Mouse (Mus musculus): ENCODE data around the gene Sgf29. TPM values are rescaled to one million over a fixed set of nuclear protein-coding genes. Genes with fewer than 3 reads are reported as not detected.
"Not testable (repeated sequence)": the region's sequence is repeated elsewhere in the genome, so short reads cannot be mapped to it uniquely, and the experiment has no call there.

Gene Sgf29
- total RNA-seq, 2 experiments from 2014 or later: 25.6 to 30.3 TPM

DNA sequence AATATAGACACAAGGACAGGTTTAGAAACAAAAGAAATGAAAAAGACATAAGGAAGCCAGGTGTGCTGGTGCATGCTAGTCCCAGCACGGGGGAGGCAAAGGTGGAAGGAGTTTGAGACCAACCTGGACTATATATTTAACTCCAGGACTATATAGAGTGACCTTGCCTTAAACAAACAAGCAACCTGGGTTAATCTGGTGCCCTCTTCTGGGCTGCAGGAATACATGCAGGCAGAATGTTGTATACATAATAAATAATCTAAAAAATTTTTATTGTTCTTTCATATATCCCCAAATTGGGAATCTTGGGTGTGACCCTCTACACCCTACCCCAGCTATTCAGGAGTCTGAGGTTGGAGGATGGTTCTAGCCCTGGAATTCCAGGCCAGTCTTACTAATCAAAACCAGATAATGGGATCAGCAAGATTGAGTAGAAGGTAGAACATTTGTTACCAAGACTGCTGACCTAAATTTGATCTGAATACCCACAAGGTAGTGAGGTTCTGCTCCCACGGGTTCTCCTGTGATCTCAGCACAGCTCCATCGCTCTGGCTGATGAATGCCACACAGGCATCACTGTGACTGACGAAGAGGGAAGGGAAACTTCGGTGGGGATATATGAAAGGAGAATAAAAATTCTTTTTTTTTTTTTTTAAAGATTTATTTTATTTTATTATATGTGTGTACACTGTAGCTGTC lies 6.4 kb upstream of the Sgf29 start:
- DNase-seq: no peak

DNA sequence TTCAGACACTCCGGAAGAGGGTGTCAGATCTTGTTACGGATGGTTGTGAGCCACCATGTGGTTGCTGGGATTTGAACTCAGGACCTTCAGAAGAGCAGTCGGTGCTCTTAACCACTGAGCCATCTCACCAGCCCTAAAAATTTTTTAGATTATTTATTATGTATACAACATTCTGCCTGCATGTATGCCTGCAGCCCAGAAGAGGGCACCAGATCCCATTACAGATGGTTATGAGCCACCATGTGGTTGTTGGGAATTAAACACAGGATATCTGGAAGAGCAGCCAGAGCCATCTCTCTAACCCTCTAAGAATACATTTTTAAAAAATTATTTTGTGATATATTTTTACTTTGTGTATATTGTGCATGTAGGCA lies 5.9 kb upstream of the Sgf29 start:
- DNase-seq: not testable (repeated sequence)

DNA sequence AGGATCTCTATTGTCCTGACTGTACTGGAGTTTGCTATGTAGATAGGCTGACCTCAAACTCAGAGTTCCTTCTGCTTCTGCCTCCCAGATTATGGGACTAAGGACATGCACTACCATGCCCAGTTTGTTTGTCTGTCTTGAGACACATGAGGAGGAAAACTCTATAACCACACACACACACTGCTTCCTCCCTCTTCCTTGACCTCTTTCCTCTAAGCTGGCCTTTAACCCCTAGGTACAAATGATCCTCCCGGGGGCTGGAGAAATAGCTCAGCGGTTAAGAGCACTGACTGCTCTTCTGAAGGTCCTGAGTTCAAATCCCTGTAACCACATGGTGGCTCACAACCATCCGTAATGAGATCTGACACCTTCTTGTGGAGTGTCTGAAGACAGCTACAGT lies 4.8 kb upstream of the Sgf29 start:
- no peak for DNase-seq

DNA sequence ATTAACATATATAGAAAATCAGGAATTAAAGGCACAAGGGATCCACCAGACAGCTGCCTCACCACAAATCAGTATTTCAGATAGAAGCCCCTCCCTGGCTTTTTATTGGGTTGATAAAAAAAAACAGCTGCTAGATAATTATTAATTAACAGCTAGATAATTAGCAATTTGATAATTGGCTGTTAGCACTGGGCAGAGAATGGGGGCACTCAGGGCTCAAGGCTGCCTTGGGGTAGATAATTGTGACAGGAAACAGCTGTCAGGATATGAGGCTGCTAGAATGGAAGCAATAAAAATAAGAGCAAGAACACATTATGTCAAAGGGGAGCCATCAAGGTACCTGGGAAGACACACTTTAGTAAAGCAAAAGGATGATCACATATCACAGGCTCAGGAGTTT lies 4.2 kb upstream of the Sgf29 start:
- no peak for DNase-seq

DNA sequence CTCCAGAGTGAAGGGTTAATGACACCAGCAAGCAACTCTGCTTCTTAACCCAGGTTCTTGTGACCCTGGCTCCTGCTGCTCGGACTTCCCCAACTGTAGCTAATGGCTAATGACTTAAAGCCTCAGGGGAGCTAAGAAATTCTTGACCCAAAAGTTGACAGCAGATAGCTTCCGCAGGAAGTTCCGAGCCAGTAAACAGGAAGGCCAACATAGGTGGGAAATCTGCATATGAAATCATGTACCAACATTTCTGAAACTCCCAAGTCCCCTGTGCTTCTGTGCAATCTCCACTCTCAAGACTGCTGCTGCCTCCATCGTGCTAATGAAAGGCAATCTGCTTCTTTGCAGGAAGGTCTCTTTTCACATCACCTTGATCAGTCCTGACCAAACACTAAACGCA lies 3.4 kb upstream of the Sgf29 start:
- DNase-seq: no peak

DNA sequence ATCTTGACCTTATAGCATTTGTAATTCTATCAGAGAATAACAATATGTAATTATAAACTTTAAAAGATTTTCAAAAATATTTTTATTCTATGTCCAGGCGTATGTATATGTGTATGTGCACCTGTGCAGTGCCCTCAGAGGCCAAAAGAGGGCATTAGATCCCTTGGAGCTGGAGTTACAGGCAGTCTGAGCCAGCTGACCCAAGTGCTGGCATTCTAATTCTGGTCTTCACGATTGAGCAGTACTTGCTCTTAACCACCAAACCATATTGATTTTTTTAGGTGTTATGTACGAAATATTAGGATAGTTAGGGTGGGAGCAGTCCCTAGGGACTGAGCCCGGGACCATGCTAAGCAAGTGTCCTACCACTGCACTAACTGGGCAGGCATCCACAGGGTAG lies 623 bp upstream of the Sgf29 start:
- DNase-seq: no peak

DNA sequence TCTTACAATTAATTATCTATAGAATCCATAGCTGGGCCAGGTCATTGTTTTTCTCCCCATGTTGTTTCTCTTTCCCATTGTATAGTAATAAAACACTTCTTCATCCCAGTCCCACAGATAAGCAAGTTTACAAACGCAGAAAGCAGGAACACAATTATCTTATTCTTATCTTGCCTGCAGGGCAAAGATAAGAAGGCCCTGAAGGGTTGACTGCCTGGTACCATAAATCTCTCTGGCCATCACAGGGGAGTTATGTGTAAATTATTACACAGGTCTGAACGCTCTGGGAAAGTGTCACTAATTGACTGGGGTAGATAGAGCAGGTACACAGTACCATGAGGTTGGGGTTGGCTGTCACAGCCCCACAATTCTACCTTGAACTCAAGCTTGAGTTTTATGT lies 1.7 kb downstream of the Sgf29 start:
- DNase-seq: no peak

DNA sequence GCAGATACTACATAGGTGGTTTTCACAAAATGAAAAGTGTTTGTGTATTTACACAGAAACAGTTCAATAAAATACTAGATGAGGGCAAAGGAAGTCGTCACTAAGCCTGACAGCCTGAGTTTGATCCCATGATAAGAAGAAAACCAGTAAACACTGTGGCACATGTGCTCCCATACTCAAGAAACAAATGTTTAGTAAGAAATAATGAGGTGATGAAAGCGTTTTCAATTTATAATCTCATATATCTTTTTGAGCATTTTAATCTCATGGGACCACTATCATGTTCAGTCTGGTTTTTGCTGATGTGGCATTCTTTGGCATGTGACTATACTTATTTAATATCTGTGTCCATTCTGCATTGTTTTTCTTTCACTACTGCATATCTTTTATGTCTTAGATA lies 4.9 kb downstream of the Sgf29 start:
- no peak for DNase-seq

DNA sequence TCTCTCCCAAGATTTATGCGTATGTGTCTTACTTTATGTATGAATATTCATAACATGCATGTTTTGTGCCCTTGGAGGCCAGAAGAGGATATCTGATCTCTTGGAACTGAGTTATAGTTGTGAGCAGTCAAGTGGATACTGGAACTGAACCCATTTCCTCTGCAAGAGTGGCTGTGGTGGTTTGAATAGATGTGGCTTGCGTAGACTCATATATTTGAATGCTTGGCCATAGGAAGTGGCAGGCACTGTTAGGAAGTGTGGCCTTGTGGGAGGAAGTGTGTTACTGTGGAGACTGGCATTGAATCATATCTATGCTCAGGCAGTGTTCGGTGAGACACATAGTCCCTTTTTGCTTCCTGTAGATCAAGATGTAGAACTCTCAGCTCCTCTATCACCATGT lies 6.6 kb downstream of the Sgf29 start:
- no peak for DNase-seq

DNA sequence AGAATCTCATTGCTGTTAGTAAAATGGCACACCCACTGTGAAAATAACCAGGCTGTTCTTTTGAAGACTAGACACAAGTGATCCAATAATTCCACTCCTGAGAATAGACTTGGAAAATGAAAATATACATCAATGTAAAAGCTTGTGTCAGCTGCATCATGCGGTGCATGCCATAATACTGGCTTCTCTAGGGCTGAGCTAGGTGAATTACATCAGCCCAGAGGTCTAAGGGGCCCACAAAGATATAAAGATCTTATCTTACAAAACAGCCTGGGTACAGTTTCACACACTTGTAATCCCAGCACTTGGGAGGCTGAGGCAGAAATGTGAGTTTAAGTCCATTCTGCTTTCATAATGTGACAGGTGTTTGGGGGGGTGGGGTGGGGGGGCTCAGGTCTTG lies 8.4 kb downstream of the Sgf29 start:
- no peak for DNase-seq

DNA sequence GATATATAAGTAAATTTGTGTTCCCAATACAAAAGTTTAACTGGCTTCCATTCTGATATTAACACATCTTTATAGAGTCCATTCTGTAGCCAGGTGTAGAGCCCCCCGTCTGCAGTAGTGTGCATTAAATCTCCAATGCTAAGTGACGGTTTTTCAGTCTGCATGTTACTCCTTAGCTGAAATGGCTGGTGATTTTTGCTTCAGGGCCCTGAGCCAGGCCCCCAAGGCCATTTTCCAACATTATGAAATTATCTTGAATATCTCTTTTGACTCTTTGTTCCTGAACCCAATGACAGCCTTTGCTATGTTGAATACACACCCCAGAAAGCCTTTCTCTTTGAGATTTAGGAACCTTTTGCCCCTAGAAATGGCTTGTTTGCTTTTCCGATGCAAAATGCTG lies 10.7 kb downstream of the Sgf29 start:
- no peak for DNase-seq

DNA sequence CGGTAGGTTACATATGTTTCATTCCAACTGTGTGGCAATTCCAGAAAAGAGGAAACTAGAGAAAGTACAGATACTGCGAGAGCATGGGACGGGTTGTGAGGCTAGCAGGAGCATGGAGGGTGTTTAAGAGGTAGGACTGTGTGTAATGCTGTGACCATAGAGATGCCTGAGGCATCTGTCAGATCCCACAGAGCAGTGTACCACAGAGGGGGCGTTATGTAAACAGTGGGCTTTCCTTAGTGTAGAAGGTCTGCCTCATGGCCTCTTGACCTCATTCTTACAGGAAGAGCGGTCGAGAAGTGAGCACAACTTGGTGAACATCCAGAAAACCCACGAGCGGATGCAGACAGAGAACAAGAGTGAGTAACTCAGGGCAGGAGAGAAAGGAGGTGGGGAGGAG lies 14.5 kb downstream of the Sgf29 start:
- DNase-seq: no peak

DNA sequence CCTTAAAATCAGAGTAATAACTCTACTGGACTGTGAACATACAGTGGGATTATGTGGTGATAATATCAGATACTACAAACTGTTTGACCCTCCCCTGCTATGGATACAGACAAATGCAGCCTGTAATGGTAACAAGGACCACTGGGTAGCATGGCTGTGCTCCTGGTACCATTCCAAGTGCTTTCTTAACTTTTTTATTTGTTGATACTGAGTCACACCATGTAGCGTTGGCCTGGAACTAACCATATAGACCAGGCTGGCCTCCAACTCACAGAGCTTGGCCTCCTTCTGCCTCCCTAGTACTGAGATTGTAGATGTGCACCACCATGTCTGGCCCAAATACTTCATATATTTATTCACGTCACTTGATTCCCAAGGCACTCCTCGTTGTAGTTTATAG lies 16.2 kb downstream of the Sgf29 start:
- no peak for DNase-seq

DNA sequence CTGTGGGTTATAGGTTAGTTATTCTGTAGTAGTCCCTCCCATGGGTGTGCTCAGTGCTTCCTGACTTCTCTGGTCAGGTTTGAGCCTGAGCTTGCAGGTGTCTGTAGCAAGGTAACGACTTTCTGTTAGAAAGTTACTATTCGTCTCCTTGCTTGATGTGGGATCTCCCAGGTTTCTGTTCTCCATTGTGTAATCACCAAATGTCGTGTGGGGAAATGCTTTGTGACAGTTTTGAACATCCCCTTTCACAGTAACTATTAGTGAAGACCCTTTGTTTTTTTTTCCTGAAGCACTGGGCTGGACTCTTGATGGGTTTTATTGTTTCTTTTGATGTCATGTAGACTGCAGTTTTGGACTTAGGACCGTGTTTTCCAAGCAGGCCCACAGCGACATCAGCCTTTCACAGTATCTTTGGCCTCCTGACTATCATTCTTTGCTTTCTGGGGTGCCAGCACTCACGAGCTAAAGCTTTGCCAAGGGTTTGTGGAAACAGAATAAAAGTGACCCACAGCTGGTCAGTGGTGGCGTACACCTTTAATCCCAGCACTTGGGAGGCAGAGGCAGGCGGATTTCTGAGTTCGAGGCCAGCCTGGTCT lies 18.5 kb downstream of the Sgf29 start:
- no peak for DNase-seq

DNA sequence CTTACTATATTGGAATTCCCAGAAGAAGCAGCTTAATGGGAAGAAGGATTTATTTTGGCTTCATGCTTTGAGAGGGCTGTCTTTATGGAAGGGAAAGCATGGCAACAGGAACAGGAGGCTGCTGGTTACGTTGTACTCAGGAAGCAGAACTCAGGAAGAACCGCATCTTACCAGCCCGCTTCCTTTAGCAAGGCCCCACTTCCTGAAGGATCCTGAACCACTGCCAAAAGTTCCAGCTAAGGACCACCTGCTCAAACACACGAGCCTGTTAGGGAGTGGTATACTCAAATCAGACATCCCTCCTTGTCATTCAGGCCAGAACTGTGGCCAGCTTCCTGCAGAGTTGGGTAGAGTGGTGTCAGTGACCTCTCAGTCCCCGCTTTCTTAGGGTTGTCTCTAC lies 19.3 kb downstream of the Sgf29 start:
- no peak for DNase-seq

DNA sequence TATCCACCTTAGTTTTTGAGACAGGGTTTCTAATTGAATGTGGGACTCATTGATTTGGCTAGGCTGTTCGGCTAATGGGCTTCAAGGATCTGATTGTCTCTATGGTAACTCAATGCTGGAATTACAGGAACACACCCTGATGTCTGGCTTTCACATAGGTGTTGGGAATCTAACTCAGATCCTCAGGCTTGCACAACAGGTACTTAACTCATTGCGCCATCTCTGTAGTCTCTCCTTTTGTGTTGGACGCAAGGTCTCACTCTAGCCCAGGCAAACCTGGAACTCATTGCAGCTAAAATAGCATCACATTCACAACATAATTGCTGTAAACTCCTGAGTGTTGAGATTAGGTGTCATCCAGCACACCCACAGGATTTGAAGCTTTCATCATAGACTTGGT lies 21.0 kb downstream of the Sgf29 start:
- no peak for DNase-seq

DNA sequence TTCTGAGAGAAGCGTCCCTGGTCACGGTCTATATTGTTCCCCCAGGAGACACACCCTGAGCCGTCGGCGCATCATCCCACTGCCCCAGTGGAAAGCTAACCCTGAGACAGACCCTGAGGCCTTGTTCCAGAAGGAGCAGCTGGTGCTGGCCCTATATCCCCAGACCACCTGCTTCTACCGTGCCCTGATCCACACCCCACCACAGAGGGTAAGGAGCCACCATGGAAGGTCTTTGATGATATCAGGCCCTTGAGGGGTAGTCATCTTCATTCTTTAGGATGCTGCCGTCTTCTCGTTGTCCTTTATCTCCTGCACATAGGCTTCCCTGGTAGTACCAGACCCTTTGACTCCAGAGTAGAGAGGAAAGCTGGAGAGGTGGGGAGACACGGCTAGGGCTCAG lies 23.0 kb downstream of the Sgf29 start:
- DNase-seq: no peak

DNA sequence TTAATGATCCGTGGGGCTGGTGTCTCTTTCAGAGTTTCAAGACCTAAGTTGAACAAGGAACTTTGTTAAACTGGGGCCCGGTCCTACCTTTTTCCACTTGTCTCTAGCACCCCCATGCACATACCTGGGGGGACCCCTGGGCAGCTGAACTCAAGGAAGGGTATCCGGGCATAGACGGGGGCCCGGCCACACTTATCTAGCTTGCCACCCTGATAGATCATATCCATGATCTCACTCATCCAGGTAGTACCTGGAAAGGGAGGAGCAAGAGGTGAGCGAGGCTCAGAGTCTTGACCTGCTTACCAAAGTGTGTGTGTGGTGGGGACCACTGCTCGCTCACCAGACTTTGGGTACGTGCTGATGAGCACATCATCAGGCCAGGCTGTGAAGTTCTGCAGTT lies 26.0 kb downstream of the Sgf29 start:
- no peak for DNase-seq

DNA sequence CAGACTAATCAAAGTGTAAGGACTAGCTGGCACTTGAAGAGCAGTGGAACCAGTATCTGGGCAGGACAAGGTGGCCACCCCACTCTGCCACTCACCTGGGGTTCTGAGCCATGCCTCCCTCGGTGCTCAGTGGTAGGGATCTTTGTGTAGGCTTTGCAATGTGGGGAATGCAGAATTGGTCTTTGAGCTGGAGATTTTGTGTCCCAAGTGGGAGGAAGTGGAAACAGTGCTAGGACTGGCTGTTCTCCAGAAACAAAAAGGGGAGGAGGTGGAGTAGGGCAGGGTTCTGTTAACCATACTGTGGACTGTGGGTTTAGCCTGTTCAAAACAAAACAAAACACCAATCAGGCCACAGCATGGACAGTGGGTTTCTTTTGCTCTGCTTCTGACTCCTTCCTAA lies 27.1 kb downstream of the Sgf29 start, which contains the start of gene Sult1a1:
Sult1a1 (minus strand) TSS at position 226 of the 400 bp plus-strand sequence.
- no peak for DNase-seq

DNA sequence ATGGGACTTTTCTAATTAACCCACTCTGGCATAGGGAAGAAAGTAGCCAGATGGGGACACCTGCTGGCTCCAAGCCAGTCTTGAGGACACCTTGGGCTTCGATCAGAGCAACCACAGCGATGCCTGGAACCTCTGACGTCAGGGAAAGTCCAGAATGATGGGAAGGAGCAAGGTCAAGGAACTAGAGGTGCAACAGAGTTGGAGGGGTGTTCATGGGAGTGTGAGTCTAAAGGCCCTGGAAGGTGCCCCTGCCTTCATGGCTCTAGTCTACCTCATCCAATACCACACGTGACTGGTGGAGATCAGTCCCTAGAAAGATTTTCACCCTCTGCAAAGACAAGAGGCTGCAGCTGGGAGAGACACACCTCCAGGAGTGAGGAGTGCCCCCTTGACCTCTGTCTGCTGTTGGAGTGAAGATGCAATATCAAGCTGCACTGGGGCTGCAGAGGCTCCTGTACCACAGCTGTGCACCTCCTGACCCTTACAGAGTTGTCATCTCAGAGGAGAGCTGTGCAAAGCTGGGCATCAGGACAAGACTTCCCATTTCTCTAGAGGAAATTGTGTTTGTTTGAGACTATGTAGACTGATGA lies 27.6 kb downstream of the Sgf29 start:
- no peak for DNase-seq

DNA sequence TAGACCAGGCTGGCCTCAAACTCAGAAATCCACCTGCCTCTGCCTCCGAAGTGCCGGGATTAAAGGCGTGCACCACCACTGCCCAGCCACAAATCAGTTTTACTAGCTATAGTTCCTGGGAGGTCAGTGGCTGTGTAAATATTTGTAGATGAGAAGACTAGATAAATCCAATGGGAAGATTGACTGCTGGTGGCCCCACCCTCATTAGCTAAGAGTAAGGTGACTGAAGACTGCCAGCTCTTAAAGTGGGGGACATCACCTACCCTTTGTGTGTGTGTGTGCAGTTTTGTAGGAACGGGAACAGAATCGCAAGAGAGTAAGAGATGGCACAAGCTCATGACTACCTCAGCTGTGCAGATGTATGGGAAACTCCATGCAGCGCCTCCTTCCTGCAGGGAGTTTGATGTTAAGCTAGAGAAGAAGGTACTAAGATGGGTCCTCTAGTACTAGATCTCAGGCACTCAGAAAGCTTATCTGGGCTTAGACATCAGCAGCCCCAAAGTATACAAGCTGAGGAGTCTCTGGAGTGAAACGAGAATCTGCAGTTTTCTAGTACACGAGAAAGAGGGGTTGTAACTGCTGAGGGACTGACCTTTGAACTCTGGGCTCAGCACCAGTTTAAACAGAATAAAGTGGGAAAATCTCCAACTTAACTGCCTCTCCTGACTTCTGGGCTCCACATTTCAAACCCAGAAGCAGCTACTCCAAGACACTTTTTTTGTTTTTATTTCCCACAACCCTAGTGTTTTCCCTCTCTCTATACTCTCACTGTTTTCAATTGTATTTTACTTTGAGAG lies 29.6 kb downstream of the Sgf29 start:
- no peak for DNase-seq

DNA sequence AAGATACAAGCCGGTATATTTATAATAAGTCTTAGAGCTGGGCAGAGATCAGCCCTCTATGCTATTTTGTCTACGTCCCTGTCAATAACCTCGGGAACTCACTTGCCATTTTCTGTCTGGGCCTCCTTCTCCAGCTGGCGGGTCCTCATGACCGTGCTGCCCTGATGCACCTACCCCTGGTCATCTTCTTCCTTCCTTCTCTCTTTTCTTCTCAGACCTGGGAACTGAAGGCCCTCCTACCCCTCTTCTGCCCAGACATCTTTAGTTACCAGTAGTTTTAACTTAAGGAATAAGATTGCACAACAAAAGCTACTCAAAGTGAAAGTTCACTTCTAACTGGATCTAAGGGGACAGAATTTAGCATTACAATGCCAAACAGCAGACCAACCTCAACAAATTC lies 30.6 kb downstream of the Sgf29 start:
- no peak for DNase-seq

DNA sequence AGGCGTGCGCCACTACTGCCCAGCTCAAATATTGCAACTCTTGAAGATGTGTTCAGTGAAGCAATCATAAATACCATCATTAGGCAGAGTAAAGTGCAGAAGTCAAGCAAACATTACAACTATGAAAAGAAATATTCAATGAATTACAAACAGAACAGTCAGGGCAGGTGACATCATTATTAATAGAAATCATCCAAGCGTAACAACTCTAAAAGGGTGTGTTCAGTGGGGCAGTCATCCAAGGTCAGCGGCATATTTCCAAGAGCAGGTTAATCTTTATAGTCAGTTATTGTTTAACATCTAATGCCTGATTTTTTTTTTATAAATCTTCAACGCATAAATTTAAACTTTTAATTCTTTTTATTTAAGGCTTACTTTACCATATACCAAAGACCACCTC lies 32.1 kb downstream of the Sgf29 start:
- no peak for DNase-seq

DNA sequence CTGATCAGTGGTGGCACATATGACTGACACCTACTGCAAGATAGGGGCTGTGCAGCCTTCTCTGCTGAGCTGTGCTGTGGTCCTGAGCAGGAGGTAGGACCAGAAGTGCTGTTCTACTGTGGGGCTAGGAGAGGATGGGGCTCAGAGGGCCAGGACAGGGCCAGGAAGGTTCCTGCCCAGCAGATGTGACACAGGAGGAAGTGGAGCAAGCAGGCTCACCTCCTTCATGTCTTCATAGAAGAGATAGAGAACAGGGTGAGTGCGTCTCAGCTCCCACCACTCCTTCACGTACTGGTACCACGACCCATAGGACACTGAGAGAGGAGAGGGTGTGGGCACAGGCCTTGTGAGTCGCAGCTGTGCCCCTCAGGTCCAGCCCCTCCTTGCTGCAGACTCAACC lies 39.0 kb downstream of the Sgf29 start:
- DNase-seq: not testable (repeated sequence)
